Mouse (Mus musculus) hematopoietic multipotent progenitor cell, adult 10-12 weeks (in vitro differentiated cells): ENCODE measurements around the gene Cdh23. TPM values are rescaled to one million over a fixed set of nuclear protein-coding genes. Genes with fewer than 3 reads are reported as not detected.

Experiments used
- polyA plus RNA-seq: library from polyadenylated mRNA; stranded (reverse); fragments of >175 nt; gene quantifications from 2 replicates; pipeline ENCODE4 v1.2.3, GENCODE M21; 2012; ENCODE audit warnings: low replicate concordance

Gene Cdh23
- polyA plus RNA-seq = 0.55 and 0.69 TPM in 2 replicates

DNA sequence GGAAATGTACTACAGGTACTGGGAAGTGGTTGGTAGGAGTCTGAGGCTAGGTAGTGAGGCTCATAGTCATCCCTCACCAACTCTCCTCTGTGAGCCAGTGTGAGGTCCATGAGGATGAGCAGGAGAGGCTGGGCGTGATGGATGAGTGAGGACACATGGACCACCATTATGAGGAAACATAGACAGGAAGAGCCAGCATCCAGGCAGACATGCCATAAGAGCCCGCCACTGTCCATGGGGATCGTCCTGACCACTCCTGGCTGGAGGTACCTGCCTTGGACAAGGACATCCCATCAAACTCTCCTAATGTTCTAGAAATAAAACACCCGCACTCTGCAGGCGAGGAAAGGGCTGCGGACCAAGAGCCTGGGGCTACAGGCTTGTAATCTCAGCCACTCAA is at the start of gene Cdh23:
Gene Cdh23, minus strand, starts transcription at position 101 of the 400 bp plus-strand sequence.

GRCm38 (mm10) chr10:60399449-60399848 is 296.8 kb downstream of the Cdh23 start, which contains the start of gene Gm17455:
Gene Gm17455, plus strand, starts transcription at chr10:60399726.

DNA sequence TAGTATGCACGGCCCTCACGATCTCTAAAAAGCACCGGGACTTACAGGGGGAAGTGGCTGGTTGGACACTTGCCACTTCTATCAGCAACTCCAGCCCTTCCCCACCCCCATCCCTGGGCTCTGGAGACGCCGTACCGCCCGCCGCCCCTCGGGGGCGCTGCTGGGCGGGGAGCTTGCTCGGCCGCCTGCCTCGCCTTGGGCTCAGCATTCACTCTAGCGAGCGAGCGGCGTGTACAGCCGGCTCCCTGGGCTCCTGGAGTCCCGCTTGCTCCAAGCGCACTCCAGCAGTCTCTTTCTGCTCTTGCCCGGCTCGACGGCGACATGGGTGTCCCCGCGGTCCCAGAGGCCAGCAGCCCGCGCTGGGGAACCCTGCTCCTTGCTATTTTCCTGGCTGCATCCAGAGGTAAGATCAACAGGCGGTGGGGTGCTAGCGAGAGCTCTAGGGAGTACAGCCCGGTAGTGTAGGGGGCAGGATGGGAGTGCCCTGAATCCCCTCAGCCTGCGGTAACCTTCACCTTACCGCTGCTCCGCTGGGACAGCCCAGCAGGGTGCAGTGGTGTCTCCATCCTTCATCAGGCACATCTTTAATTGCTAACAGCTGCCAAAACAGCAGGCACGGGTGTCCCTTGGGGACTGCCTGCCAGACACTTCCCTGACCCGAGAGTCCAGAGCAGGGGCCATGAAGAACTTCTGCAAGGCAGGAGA is 349.4 kb downstream of the Cdh23 start, which contains the start of gene Vsir:
Gene Vsir, plus strand, starts transcription at position 151 of the 705 bp plus-strand sequence.

GRCm38 (mm10) chr10:60277207-60278005 is 418.9 kb downstream of the Cdh23 start, which contains the start of gene Psap:
Gene Psap, plus strand, starts transcription at chr10:60277627.

Other genes starting within 250 kb of the Cdh23 start
- 4.7 and 24.1 TPM in 2 replicates for gene Slc29a3, start 56.3 kb upstream of the Cdh23 start, polyA plus RNA-seq
- gene Unc5b, start 135.1 kb upstream of the Cdh23 start, polyA plus RNA-seq = 0.12 and 0.39 TPM in 2 replicates